Mouse (Mus musculus) left cerebral cortex, adult 6 months (tissue): ENCODE measurements around the gene Gdi1. TPM values are rescaled to one million over a fixed set of nuclear protein-coding genes. Genes with fewer than 3 reads are reported as not detected.

Experiments used
- long read RNA-seq, 2 experiments: library from polyadenylated mRNA; unstranded; transcript quantifications; one replicate each; pipeline ENCODE4 v2.0.0; 2019 to 2020
- polyA plus RNA-seq: library from polyadenylated mRNA; unstranded; fragments of <200 nt; fragmentation: Nextera tagmentation; gene quantifications from 2 replicates; pipeline ENCODE4 v1.2.3, GENCODE M21; 2021

The Gdi1 gene
- polyA plus RNA-seq, result 172 and 250 TPM in 2 replicates
- long read RNA-seq, experiment 1, transcript Gdi1-201 (11 exons, 2,666 nt), result major isoform, 1,291 of 1,580 reads
- long read RNA-seq, experiment 1, transcript Gdi1-205 (4 exons, 633 nt), result minor isoform, 15 of 1,580 reads
- long read RNA-seq, experiment 1, transcript Gdi1-204 (3 exons, 456 nt), result minor isoform, 10 of 1,580 reads
- long read RNA-seq, experiment 1, partial matches to known transcripts, result 113 of 1,580 reads
- long read RNA-seq, experiment 1, other reads (novel, unspliced or antisense), result 147 of 1,580 reads
- long read RNA-seq, experiment 2, transcript Gdi1-204 (3 exons, 456 nt), result minor isoform, 10 of 236 reads
- long read RNA-seq, experiment 2, transcript Gdi1-205 (4 exons, 633 nt), result minor isoform, 8 of 236 reads
- long read RNA-seq, experiment 2, transcript Gdi1-201 (11 exons, 2,666 nt), result major isoform, 107 of 236 reads
- long read RNA-seq, experiment 2, partial matches to known transcripts, result 105 of 236 reads
- long read RNA-seq, experiment 2, other reads (novel, unspliced or antisense), result 6 of 236 reads

GRCm38 (mm10) chrX:74304867-74305700, at the start of gene Gdi1:
Gene Gdi1, plus strand, starts transcription at chrX:74304998.

GRCm38 (mm10) chrX:74270062-74270901, 34.5 kb upstream of the Gdi1 start, which contains the start of gene Rpl10:
Gene Rpl10, plus strand, starts transcription at chrX:74270812.

GRCm38 (mm10) chrX:74281732-74282394, 22.9 kb upstream of the Gdi1 start, which contains the start of the genes Taz and Dnase1l1:
Gene Taz, plus strand, starts transcription at chrX:74281912.
Gene Dnase1l1, minus strand, starts transcription at chrX:74282337.

GRCm38 (mm10) chrX:74296538-74297448, 8.0 kb upstream of the Gdi1 start, which contains the start of gene Atp6ap1:
Gene Atp6ap1, plus strand, starts transcription at chrX:74297097.

GRCm38 (mm10) chrX:74312540-74313464, 8.0 kb downstream of the Gdi1 start, which contains the start of gene Fam50a:
Gene Fam50a, plus strand, starts transcription at chrX:74313033.

GRCm38 (mm10) chrX:74328725-74329161, 23.9 kb downstream of the Gdi1 start, which contains the start of gene Plxna3:
Gene Plxna3, plus strand, starts transcription at chrX:74329066.

GRCm38 (mm10) chrX:74353467-74353770, 48.6 kb downstream of the Gdi1 start, which contains the start of gene Lage3:
Gene Lage3, minus strand, starts transcription at chrX:74353618.

Other genes with a start within 250 kb of the Gdi1 start
- 0.23 and 1.2 TPM in 2 replicates for gene Opn1mw, start 177.5 kb upstream of the Gdi1 start, polyA plus RNA-seq
- gene Mecp2, start 169.6 kb upstream of the Gdi1 start, polyA plus RNA-seq, result 6.0 and 15.2 TPM in 2 replicates
- gene Tex28, start 137.2 kb upstream of the Gdi1 start, polyA plus RNA-seq, result not detected in 2 replicates
- gene Tktl1, start 127.7 kb upstream of the Gdi1 start, polyA plus RNA-seq, result 0.13 TPM in 1 of 2 replicates, not detected in the other
- gene Flna, start 55.2 kb upstream of the Gdi1 start, polyA plus RNA-seq, result 3.0 and 3.1 TPM in 2 replicates
- 8.0 and 8.3 TPM in 2 replicates for gene Emd, start 50.3 kb upstream of the Gdi1 start, polyA plus RNA-seq
- gene Rpl10, start 34.2 kb upstream of the Gdi1 start, polyA plus RNA-seq, result 1,226 and 1,360 TPM in 2 replicates
- gene Taz, start 23.1 kb upstream of the Gdi1 start, polyA plus RNA-seq, result 32.5 and 43.3 TPM in 2 replicates
- 2.0 and 2.9 TPM in 2 replicates for gene Dnase1l1, start 22.7 kb upstream of the Gdi1 start, polyA plus RNA-seq
- 121 and 138 TPM in 2 replicates for gene Atp6ap1, start 7.9 kb upstream of the Gdi1 start, polyA plus RNA-seq
- gene Fam50a, start 8.0 kb downstream of the Gdi1 start, polyA plus RNA-seq, result 26.7 and 27.5 TPM in 2 replicates
- 1.5 and 1.6 TPM in 2 replicates for gene Plxna3, start 24.1 kb downstream of the Gdi1 start, polyA plus RNA-seq
- gene Lage3, start 48.6 kb downstream of the Gdi1 start, polyA plus RNA-seq, result 47.9 and 50.4 TPM in 2 replicates
- 110 and 116 TPM in 2 replicates for gene Ubl4a, start 68.2 kb downstream of the Gdi1 start, polyA plus RNA-seq
- gene Slc10a3, start 68.4 kb downstream of the Gdi1 start, polyA plus RNA-seq, result 3.3 and 3.8 TPM in 2 replicates
- gene Fam3a, start 88.3 kb downstream of the Gdi1 start, polyA plus RNA-seq, result 17.4 and 21.2 TPM in 2 replicates
- gene Ikbkg, start 88.3 kb downstream of the Gdi1 start, polyA plus RNA-seq, result 7.3 and 10.4 TPM in 2 replicates
- gene G6pdx, start 124.2 kb downstream of the Gdi1 start, polyA plus RNA-seq, result 17.4 and 18.3 TPM in 2 replicates
- gene Gm6880, start 176.4 kb downstream of the Gdi1 start, polyA plus RNA-seq, result not detected in 2 replicates